Mouse (Mus musculus): ENCODE measurements around the gene 2700081O15Rik. TPM values are rescaled to one million over a fixed set of nuclear protein-coding genes. Genes with fewer than 3 reads are reported as not detected.

2700081O15Rik gene
- total RNA-seq, 4 experiments from 2014 or later = 28.0 to 28.8 (median 28.5) TPM

GRCm38 (mm10) chr19:7420841-7421601, 3.6 kb downstream of the 2700081O15Rik start:
- DNase-seq (ENCODE audit: low spot score in 2 of 2) = no peak

- DNase-seq (ENCODE audit: low spot score in 2 of 2) = peak; percentile 43 to 78
Observed at GRCm38 (mm10) chr19:7421602-7422591, 4.5 kb downstream of the 2700081O15Rik start.

- DNase-seq (ENCODE audit: low spot score in 2 of 2) = no peak
Observed at GRCm38 (mm10) chr19:7422656-7423027, 5.2 kb downstream of the 2700081O15Rik start.

GRCm38 (mm10) chr19:7423028-7423655, 5.7 kb downstream of the 2700081O15Rik start:
- peak; percentile 66 to 77 for DNase-seq (ENCODE audit: low spot score in 2 of 2)

GRCm38 (mm10) chr19:7423656-7424030, 6.2 kb downstream of the 2700081O15Rik start:
- DNase-seq (ENCODE audit: low spot score in 2 of 2) = no peak

- no peak for DNase-seq (ENCODE audit: low spot score in 2 of 2)
Observed at GRCm38 (mm10) chr19:7424131-7424530, 6.7 kb downstream of the 2700081O15Rik start.

GRCm38 (mm10) chr19:7424590-7425397, 7.4 kb downstream of the 2700081O15Rik start:
- peak in 1 of 2 experiments; percentile 38 for DNase-seq (ENCODE audit: low spot score in 2 of 2)

GRCm38 (mm10) chr19:7425398-7425775, 8.0 kb downstream of the 2700081O15Rik start:
- DNase-seq (ENCODE audit: low spot score in 2 of 2) = no peak

- no peak for DNase-seq (ENCODE audit: low spot score in 2 of 2)
Observed at GRCm38 (mm10) chr19:7434887-7435286, 17.5 kb downstream of the 2700081O15Rik start.

- DNase-seq (ENCODE audit: low spot score in 2 of 2) = no peak
Observed at GRCm38 (mm10) chr19:7436061-7436970, 18.9 kb downstream of the 2700081O15Rik start.

- DNase-seq (ENCODE audit: low spot score in 2 of 2) = no peak
Observed at GRCm38 (mm10) chr19:7438295-7438694, 20.9 kb downstream of the 2700081O15Rik start.

- no peak for DNase-seq (ENCODE audit: low spot score in 2 of 2)
Observed at GRCm38 (mm10) chr19:7441493-7441892, 24.1 kb downstream of the 2700081O15Rik start.

GRCm38 (mm10) chr19:7445105-7445504, 27.7 kb downstream of the 2700081O15Rik start:
- no peak for DNase-seq (ENCODE audit: low spot score in 2 of 2)

GRCm38 (mm10) chr19:7445596-7445995, 28.2 kb downstream of the 2700081O15Rik start:
- no peak for DNase-seq (ENCODE audit: low spot score in 2 of 2)

GRCm38 (mm10) chr19:7456803-7457202, 39.4 kb downstream of the 2700081O15Rik start:
- DNase-seq (ENCODE audit: low spot score in 2 of 2) = no peak

- no peak for DNase-seq (ENCODE audit: low spot score in 2 of 2)
Observed at GRCm38 (mm10) chr19:7458901-7459300, 41.5 kb downstream of the 2700081O15Rik start.

GRCm38 (mm10) chr19:7459370-7459769, 41.9 kb downstream of the 2700081O15Rik start:
- DNase-seq (ENCODE audit: low spot score in 2 of 2) = no peak

GRCm38 (mm10) chr19:7467915-7468314, 50.5 kb downstream of the 2700081O15Rik start:
- no peak for DNase-seq (ENCODE audit: low spot score in 2 of 2)

- no peak for DNase-seq (ENCODE audit: low spot score in 2 of 2)
Observed at GRCm38 (mm10) chr19:7470643-7471042, 53.2 kb downstream of the 2700081O15Rik start.
